Mouse (Mus musculus): ENCODE measurements around the gene Agpat1.

- no peak for TF ChIP-seq CTCF (IDR thresholded peaks at IDR 0.05; ENCODE audit: control insufficient read depth, insufficient read depth, insufficient replicate concordance, low read depth, low read length)
- no peak for TF ChIP-seq POLR2A (IDR thresholded peaks at IDR 0.05; ENCODE audit: control insufficient read depth, low read depth, low read length)
Observed at GRCm38 (mm10) chr17:34650781-34651180, 46.7 kb downstream of the Agpat1 start.
